Mouse (Mus musculus) left cerebral cortex, adult 2 months (tissue): ENCODE measurements around the gene Grid1. TPM values are rescaled to one million over a fixed set of nuclear protein-coding genes. Genes with fewer than 3 reads are reported as not detected.

Experiments used
- DNase-seq, 2 experiments: peaks; one replicate each; pipeline ENCODE4 v3.0.0; 2021 to 2022; ENCODE audit warnings: low spot score in 2 of 2, mixed read lengths in 1 of 2; ENCODE audit errors: extremely low spot score in 1 of 2
- H3K27ac ChIP-seq: fragments of 200-600 bp; 2 replicates; pipeline ENCODE4 v1.8.1; 2022
- H3K4me3 ChIP-seq: fragments of 200-600 bp; 2 replicates; pipeline ENCODE4 v1.8.1; 2022
- CTCF ChIP-seq: fragments of 200-600 bp; IDR thresholded peaks from 2 replicates; pipeline ENCODE4 v1.8.1; 2022; ENCODE audit warnings: antibody characterized with exemption, mild to moderate bottlenecking, moderate library complexity
- intact Hi-C: fragments of 180-260 bp; cut with DNase I; formaldehyde crosslinking; loops from one replicate; pipeline ENCODE4 v1.15.1; 2025
- total RNA-seq, 2 experiments: library from RNA; stranded (reverse); gene quantifications; 2 replicates each; pipeline ENCODE4 v1.2.3; 2021

Grid1 gene
- total RNA-seq, 2 experiments from 2014 or later = 47.7 to 48.6 TPM

DNA sequence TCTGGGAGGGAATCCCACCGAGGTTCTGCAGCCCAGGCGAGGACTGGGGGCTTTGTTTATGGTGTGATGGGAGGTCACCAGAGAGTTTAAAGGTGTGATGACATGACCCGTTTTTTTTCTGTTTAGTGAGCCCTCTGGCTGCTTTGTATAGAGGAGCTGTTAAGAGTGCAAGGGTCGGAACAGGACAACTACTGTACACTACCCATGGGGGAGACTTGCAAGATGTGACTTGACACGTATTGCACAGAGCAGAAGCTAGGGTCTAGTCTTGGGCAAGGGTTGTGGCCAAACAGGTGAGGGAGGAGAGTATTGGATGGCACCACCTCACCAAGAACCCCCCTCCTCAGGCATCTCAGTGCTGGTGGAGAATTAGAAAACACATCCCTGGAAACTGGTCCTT is 224.4 kb downstream of the Grid1 start:
- no peak for DNase-seq
- H3K4me3 ChIP-seq = no peak overlapping the region
- no peak overlapping the region for H3K27ac ChIP-seq
- intact Hi-C loops = no loop called here
- no peak for TF ChIP-seq CTCF

DNA sequence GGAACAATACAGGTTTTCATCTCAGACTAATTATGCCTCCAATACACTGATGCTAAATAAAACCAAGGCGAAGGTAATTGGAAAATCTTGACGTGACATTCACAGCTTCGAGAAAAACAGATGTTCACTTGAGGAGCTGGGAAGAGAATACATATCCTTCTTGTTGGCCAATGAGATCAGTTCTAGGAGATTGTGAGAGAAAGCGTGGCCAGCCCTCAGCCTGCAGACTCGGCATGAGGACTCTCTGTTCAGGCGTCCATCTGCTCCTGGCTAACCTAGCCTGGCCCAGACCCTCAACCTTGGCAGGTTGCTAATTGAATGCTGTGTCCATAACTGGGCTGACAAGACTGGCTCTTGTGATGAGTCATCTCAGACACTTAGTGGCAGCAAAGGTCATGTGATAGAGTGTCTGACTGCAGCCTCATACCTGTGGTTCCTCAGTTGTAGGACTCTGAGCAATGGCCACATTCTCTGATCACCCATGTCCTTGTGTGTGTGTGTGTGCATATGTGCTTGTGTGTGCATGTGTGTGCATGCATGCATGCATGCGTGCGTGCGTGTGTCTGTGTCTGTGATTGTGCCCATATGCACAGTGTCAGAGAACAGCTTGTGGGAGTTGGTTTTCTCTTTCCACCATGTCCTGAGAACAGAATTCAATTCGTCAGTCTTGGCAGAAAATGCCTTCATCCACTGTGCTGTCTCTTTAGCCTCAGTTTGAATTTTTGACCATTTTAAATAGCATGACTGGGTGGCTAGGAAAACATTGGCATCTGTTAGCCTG is 225.2 kb downstream of the Grid1 start:
- no peak overlapping the region for H3K27ac ChIP-seq

GRCm38 (mm10) chr14:35049231-35049630 is 229.3 kb downstream of the Grid1 start:
- intact Hi-C loops = no loop called here
- TF ChIP-seq CTCF = no peak
- Histone ChIP-seq H3K27ac (no peak overlapping the region), H3K4me3 (no peak overlapping the region)
- DNase-seq = no peak

More for the DNA sequence above, 225.2 kb downstream of the Grid1 start:
- no peak for TF ChIP-seq CTCF
- H3K4me3 ChIP-seq = no peak overlapping the region
- intact Hi-C loops = no loop called here
- no peak for DNase-seq

- intact Hi-C loops = no loop called here
- Histone ChIP-seq H3K27ac (no peak overlapping the region), H3K4me3 (no peak overlapping the region)
- TF ChIP-seq CTCF = no peak
- DNase-seq = no peak
Measured at GRCm38 (mm10) chr14:35054139-35054538, 234.2 kb downstream of the Grid1 start.

- Histone ChIP-seq H3K27ac (peak overlapping the region; percentile 21), H3K4me3 (no peak overlapping the region)
- TF ChIP-seq CTCF = no peak
- peak; percentile 30 to 47 for DNase-seq
- intact Hi-C loops = no loop called here
Measured at GRCm38 (mm10) chr14:35074636-35075035, 254.7 kb downstream of the Grid1 start.

DNA sequence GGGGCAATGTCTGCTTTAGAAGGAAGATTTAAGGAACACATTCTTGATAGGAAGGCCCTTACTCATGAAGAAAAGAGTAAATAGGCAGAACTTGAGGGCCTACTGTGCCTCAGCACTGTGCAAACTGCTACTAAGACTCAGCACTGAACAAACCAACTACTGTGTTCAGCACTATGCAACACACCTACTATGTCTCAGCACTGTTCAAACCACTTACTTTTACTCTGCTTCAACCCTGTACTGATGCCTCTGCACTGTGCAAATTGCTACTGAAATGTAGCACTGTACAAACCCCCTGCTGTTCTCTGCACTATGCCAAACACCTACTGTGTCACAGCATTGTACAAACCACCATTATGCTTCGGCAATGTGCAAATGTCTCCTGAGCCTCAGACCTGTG is 260.0 kb downstream of the Grid1 start:
- Histone ChIP-seq H3K4me3 (no peak overlapping the region), H3K27ac (no peak overlapping the region)
- DNase-seq = no peak
- TF ChIP-seq CTCF = no peak
- intact Hi-C loops = no loop called here

DNA sequence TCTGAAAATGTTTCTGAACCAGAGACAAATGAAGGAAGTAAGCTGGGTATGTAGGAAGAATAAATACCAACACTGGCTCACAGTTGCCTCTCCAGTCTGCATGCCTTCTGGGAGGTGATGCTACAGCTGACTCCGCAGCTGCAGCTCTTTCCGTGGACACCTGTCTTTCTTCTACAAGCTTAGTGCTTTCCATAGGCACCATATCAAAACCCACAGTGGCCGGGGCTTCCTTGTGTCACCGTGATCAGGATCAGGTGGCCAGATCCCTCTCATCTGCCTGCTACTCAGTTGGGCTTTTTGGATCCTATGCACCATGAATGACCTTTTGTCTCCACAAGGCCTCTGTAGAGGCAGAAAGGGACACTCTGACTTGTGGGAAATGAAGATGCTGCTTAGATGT is 272.7 kb downstream of the Grid1 start:
- DNase-seq = peak in 1 of 2 experiments; percentile 8
- Histone ChIP-seq H3K4me3 (no peak overlapping the region), H3K27ac (no peak overlapping the region)
- no peak for TF ChIP-seq CTCF
- intact Hi-C loops = no loop called here

DNA sequence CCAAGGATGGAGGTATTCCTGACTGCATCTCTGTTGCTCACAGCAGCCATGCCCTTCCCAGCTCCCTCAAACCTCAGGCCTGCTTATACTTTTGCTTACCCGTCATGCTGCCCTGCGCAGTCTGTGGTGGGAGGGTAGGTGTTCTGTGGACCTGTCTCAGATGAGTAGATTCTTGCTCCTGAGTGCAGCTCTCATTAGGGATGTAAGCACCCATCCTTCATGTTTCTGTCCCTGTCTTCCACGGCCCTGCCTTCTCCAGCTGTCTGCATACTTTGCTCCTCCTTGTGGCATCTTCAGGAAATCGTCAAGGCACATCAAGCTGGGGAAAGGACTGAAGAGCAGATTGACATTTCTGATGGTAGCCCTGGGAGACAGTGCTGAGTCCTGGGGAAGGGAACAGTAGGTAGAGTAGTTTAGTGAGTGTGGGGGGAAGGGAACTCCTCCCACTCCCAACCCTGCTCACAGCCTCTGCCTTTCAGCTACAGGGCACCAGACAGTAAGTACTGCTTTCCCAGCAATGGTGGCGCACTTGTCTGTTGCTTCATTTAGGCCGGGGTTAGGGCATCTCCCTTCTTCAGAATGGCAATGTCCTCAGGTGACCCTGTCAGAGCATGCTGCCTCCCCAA is 273.8 kb downstream of the Grid1 start:
- H3K4me3 ChIP-seq = no peak overlapping the region
- no peak overlapping the region for H3K27ac ChIP-seq
- intact Hi-C loops = no loop called here
- TF ChIP-seq CTCF = peak; percentile 12
- DNase-seq = peak in 1 of 2 experiments; percentile 8

- H3K4me3 ChIP-seq = no peak overlapping the region
- DNase-seq = peak in 1 of 2 experiments; percentile 10
- H3K27ac ChIP-seq = no peak overlapping the region
- no peak for TF ChIP-seq CTCF
- intact Hi-C loops = no loop called here
Measured at GRCm38 (mm10) chr14:35095506-35096059, 275.7 kb downstream of the Grid1 start.

- Histone ChIP-seq H3K27ac (no peak overlapping the region), H3K4me3 (no peak overlapping the region)
- no peak for TF ChIP-seq CTCF
- intact Hi-C loops = no loop called here
- DNase-seq = no peak
Measured at GRCm38 (mm10) chr14:35096085-35096484, 276.2 kb downstream of the Grid1 start.

GRCm38 (mm10) chr14:35097166-35097565 is 277.3 kb downstream of the Grid1 start:
- intact Hi-C loops = no loop called here
- Histone ChIP-seq H3K4me3 (no peak overlapping the region), H3K27ac (no peak overlapping the region)
- TF ChIP-seq CTCF = no peak; the same call in 1 of the 2 replicates
- DNase-seq = no peak

GRCm38 (mm10) chr14:35103639-35104210 is 283.8 kb downstream of the Grid1 start:
- no peak overlapping the region for H3K27ac ChIP-seq

More at GRCm38 (mm10) chr14:35103639-35104210, 283.8 kb downstream of the Grid1 start:
- H3K4me3 ChIP-seq = no peak overlapping the region
- no peak for DNase-seq
- TF ChIP-seq CTCF = no peak
- intact Hi-C loops = no loop called here
